Mouse (Mus musculus) gastrocnemius, postnatal 14 days (tissue): ENCODE measurements around the gene Abca8b. TPM values are rescaled to one million over a fixed set of nuclear protein-coding genes. Genes with fewer than 3 reads are reported as not detected.
"Not testable (repeated sequence)": the region's sequence is repeated elsewhere in the genome, so short reads cannot be mapped to it uniquely, and the experiment has no call there.

ENCODE experiments used
- DNase-seq: peaks from one replicate; pipeline ENCODE4 v3.0.0; 2021; ENCODE audit warnings: mixed read lengths
- intact Hi-C: fragments of 180-260 bp; cut with DNase I; formaldehyde crosslinking; loops from one replicate; pipeline ENCODE4 v1.15.1; 2025; ENCODE audit warnings: low total_unique reads
- total RNA-seq, 2 experiments: library from RNA; stranded (reverse); gene quantifications; 2 replicates each; pipeline ENCODE4 v1.2.3; 2021

The Abca8b gene
- total RNA-seq, 2 experiments from 2014 or later = 8.3 to 10.1 TPM

GRCm38 (mm10) chr11:109926718-109927680, 68.6 kb downstream of the Abca8b start:
- intact Hi-C loops = no loop called here
- DNase-seq = no peak

- DNase-seq = no peak
- intact Hi-C loops = no loop called here
Measured at GRCm38 (mm10) chr11:109922236-109922635, 73.4 kb downstream of the Abca8b start.

- DNase-seq = no peak
- intact Hi-C loops = no loop called here
Measured at GRCm38 (mm10) chr11:109919480-109919879, 76.2 kb downstream of the Abca8b start.

GRCm38 (mm10) chr11:109916654-109917053, 79.0 kb downstream of the Abca8b start:
- intact Hi-C loops = no loop called here
- DNase-seq = no peak

- intact Hi-C loops, DNase-seq: not testable (repeated sequence)
Measured at GRCm38 (mm10) chr11:109913156-109913555, 82.5 kb downstream of the Abca8b start.

- intact Hi-C loops, DNase-seq: not testable (repeated sequence)
Measured at GRCm38 (mm10) chr11:109912118-109912517, 83.5 kb downstream of the Abca8b start.

- intact Hi-C loops = no loop called here
- DNase-seq = no peak
Measured at GRCm38 (mm10) chr11:109909801-109910200, 85.8 kb downstream of the Abca8b start.

- no peak for DNase-seq
- intact Hi-C loops = no loop called here
Measured at GRCm38 (mm10) chr11:109908207-109909031, 87.2 kb downstream of the Abca8b start.

GRCm38 (mm10) chr11:109907508-109907907, 88.1 kb downstream of the Abca8b start:
- intact Hi-C loops = no loop called here
- no peak for DNase-seq

GRCm38 (mm10) chr11:109902616-109903598, 92.7 kb downstream of the Abca8b start:
- intact Hi-C loops = no loop called here
- peak; percentile 30 for DNase-seq

- no peak for DNase-seq
- intact Hi-C loops = no loop called here
Measured at GRCm38 (mm10) chr11:109900491-109901241, 95.0 kb downstream of the Abca8b start.

GRCm38 (mm10) chr11:109898791-109899467, 96.7 kb downstream of the Abca8b start:
- intact Hi-C loops = no loop called here
- no peak for DNase-seq

- intact Hi-C loops = no loop called here
- no peak for DNase-seq
Measured at GRCm38 (mm10) chr11:109895952-109896530, 99.6 kb downstream of the Abca8b start.

GRCm38 (mm10) chr11:109895496-109895895, 100.1 kb downstream of the Abca8b start:
- intact Hi-C loops = no loop called here

GRCm38 (mm10) chr11:109893894-109894804, 101.5 kb downstream of the Abca8b start:
- intact Hi-C loops = no loop called here
- no peak for DNase-seq

More at GRCm38 (mm10) chr11:109895496-109895895, 100.1 kb downstream of the Abca8b start:
- DNase-seq = peak; percentile 51

GRCm38 (mm10) chr11:109891989-109892386, 103.7 kb downstream of the Abca8b start:
- DNase-seq = no peak
- intact Hi-C loops = no loop called here
